Mouse (Mus musculus): ENCODE measurements at regions not wholly inside any gene's neighbourhood (a gene's known extent, or its start where the extent isn't known, plus 50 kb on each side); places are given as distances from the start of the nearest gene placed in this dataset.

DNA sequence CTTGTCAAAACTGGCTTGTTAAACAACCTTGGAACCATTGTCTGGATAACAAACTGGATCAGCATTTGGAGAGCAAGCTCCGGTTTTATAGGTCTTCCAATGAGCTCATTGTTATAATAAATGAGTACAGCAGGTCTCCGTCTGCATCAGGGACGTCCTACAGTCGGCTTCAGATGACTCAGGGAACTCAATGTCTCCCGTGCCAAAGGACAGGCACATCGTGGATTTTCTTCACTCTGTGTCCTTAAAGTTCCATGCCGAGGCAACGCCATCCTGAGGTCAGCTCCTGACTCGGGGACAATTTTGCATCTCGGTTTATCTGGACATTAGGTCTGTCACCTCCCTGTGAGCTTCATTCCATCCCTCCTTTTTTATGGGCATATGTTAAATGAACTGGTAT, 85.2 kb downstream of the Lyplal1 start:
- Histone ChIP-seq H3K36me3 (ENCODE audit: control insufficient read depth, insufficient read depth, low read length) (no peaks in the 10 kb centered on the region), H3K27me3 (ENCODE audit: control insufficient read depth, insufficient read depth, low read depth, low read length) (no peaks in the 10 kb centered on the region), H3K9me3 (ENCODE audit: control insufficient read depth, low read length) (no peaks in the 10 kb centered on the region), H3K9ac (ENCODE audit: low read length) (no peak overlapping the region), H3K4me1 (replicated peaks; ENCODE audit: control insufficient read depth, insufficient read depth, low read length) (no peaks in the 10 kb centered on the region; the same call in 1 of the 2 replicates), H3K4me2 (ENCODE audit: low read depth, low read length) (no peak overlapping the region), H3K4me3 (ENCODE audit: low read length) (no peak overlapping the region), H3K27ac (ENCODE audit: low read length) (no peak overlapping the region)
- no peak for ATAC-seq (ENCODE audit: low read depth)
- WGBS = 60% methylated on average over 10 of the region's 10 CpGs

DNA sequence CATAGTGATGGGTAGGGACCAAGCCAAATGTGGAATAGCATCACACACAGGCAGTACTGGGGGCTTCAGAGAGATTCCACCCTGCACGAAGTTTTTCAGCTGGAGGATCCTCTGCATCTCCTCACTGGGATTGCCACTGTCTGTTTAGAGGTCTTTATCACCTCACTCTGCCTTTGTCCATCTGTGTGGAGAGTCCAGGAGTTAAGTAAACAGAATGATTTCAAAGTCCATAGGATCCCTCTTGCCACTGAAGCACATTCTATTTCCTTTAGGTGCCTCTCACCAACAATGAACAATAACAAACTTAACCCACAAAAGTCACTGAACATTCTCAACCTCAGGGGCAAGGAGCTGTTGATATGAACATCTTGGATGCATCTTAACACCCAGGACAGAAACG, 82.7 kb downstream of the Lyplal1 start:
- Histone ChIP-seq H3K4me3 (ENCODE audit: low read length) (no peak overlapping the region), H3K27me3 (ENCODE audit: control insufficient read depth, insufficient read depth, low read depth, low read length) (no peaks in the 10 kb centered on the region), H3K4me1 (replicated peaks; ENCODE audit: control insufficient read depth, insufficient read depth, low read length) (no peaks in the 10 kb centered on the region; the same call in 1 of the 2 replicates), H3K9ac (ENCODE audit: low read length) (no peak overlapping the region), H3K27ac (ENCODE audit: low read length) (no peak overlapping the region), H3K36me3 (ENCODE audit: control insufficient read depth, insufficient read depth, low read length) (no peaks in the 10 kb centered on the region), H3K4me2 (ENCODE audit: low read depth, low read length) (no peak overlapping the region), H3K9me3 (ENCODE audit: control insufficient read depth, low read length) (no peaks in the 10 kb centered on the region)
- WGBS = 33% methylated on average over 2 of the region's 2 CpGs
- no peak for ATAC-seq (ENCODE audit: low read depth)
